In the genomic region with DNA sequence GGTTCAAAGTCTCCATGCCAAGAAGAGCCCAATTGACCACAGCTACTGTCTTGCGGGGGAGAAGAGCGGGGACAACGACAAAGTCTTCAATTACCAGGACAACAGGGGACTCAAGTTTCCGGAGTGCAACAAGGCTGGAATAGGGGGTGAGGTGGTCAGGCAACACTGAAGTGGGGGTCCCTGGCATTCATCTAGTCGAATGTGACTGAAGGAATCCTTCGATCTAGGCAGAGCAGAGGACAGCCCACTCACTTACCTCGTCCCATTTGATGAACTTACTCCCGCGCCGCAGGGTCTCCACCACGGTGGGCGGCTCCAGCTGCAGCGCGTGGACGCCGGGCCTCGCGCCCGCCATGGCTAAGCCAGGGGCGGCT, we compare ENCODE assay signal across 8 mouse cellular contexts. TPM values are rescaled to one million over a fixed set of nuclear protein-coding genes. Genes with fewer than 3 reads are reported as not detected.
A peak's percentile ranks its signal among the peaks of the same experiment; 100 is the strongest.
DNase-seq lines count a peak whose midpoint lies in the region; ATAC-seq and TF ChIP-seq lines count a peak whose summit lies in the region.

No protein-coding gene starts in this region.

- peak overlapping the region; percentile 79 for H3K9ac ChIP-seq in kidney, postnatal 0 days (ENCODE audit: low read depth, low read length)

- WGBS in kidney, postnatal 0 days: 0% methylated on average over 13 of the region's 20 CpGs
- 0% methylated on average over 20 of the region's 20 CpGs for WGBS in embryonic facial prominence, embryonic 10.5 days

- DNase-seq in kidney, postnatal 0 days (ENCODE audit: low spot score): peak; percentile 58
- DNase-seq in kidney, adult 18-20 months: no peak
- DNase-seq in embryonic facial prominence, embryonic 10.5 days (ENCODE audit: low spot score): no peak
- no peak for DNase-seq in adrenal gland, adult (ENCODE audit: inconsistent age in 2 of 2, low spot score in 1 of 2)
- no peak for DNase-seq in gastrocnemius, postnatal 4 days (ENCODE audit: low spot score in 2 of 2)
- no peak for DNase-seq in frontal cortex, postnatal 14 days (ENCODE audit: low spot score in 2 of 2)

- TF ChIP-seq POLR2A in myocyte (IDR thresholded peaks at IDR 0.05; ENCODE audit: insufficient read length, low read depth): no peak

- peak overlapping the region; percentile 65; the same call in 1 of the 2 replicates for H3K27ac ChIP-seq in kidney, postnatal 0 days
- peak overlapping the region; percentile 84 for H3K27ac ChIP-seq in embryonic facial prominence, embryonic 10.5 days (replicated peaks)

- H3K79me2 ChIP-seq in myocyte (ENCODE audit: control insufficient read depth, insufficient read depth): peaks cover 16% of the 10 kb centered on the region

- peak overlapping the region; percentile 58 for H3K4me3 ChIP-seq in kidney, postnatal 0 days (replicated peaks; ENCODE audit: low read depth, low read length)
- H3K4me3 ChIP-seq in embryonic facial prominence, embryonic 10.5 days: peak overlapping the region; percentile 69
- peak overlapping the region; percentile 61 for H3K4me3 ChIP-seq in myocyte

- no peaks in the 10 kb centered on the region for H3K9me3 ChIP-seq in kidney, postnatal 0 days (replicated peaks; ENCODE audit: low read length)
- H3K9me3 ChIP-seq in embryonic facial prominence, embryonic 10.5 days: no peaks in the 10 kb centered on the region

- H3K4me1 ChIP-seq in kidney, postnatal 0 days (replicated peaks; ENCODE audit: insufficient read depth, low read length): peaks cover 26% of the 10 kb centered on the region
- H3K4me1 ChIP-seq in embryonic facial prominence, embryonic 10.5 days: peaks cover 61% of the 10 kb centered on the region

- peak overlapping the region; percentile 67 for H3K4me2 ChIP-seq in kidney, postnatal 0 days (ENCODE audit: low read length)
- H3K4me2 ChIP-seq in myocyte (ENCODE audit: low read depth): peak overlapping the region; percentile 90

- ATAC-seq in kidney, postnatal 0 days (replicated peaks; ENCODE audit: low FRiP score, low read depth): no peak
- peak; percentile 4 for ATAC-seq in inflammation-experienced regulatory T-cells, adult 6 months

- peaks cover 22% of the 10 kb centered on the region for H3K36me3 ChIP-seq in kidney, postnatal 0 days (ENCODE audit: insufficient read depth, low read length)
- peaks cover 25% of the 10 kb centered on the region for H3K36me3 ChIP-seq in embryonic facial prominence, embryonic 10.5 days (replicated peaks)
- H3K36me3 ChIP-seq in myocyte (ENCODE audit: control insufficient read depth, insufficient read depth): no peaks in the 10 kb centered on the region

- TF ChIP-seq CTCF in kidney, postnatal 0 days (IDR thresholded peaks at IDR 0.05; ENCODE audit: low read depth): no peak

- peak overlapping the region; percentile 60 for H3ac ChIP-seq in myocyte (ENCODE audit: control insufficient read depth, insufficient read length)

- no peaks in the 10 kb centered on the region for H3K27me3 ChIP-seq in kidney, postnatal 0 days (ENCODE audit: insufficient read depth, low read length)
- H3K27me3 ChIP-seq in embryonic facial prominence, embryonic 10.5 days (replicated peaks; ENCODE audit: low read depth, poor library complexity, severe bottlenecking): peaks cover 12% of the 10 kb centered on the region
- no peaks in the 10 kb centered on the region for H3K27me3 ChIP-seq in myocyte (ENCODE audit: control insufficient read depth, insufficient read depth, insufficient read length)

TF ChIP-seq in myocyte, 11 proteins besides CTCF, POLR2A, EP300 and RAD21:
- TF ChIP-seq USF1 (IDR thresholded peaks at IDR 0.05; ENCODE audit: low read depth): no peak
- no peak for TF ChIP-seq SRF (IDR thresholded peaks at IDR 0.05; ENCODE audit: control insufficient read depth, insufficient read length, low read depth)
- TF ChIP-seq REST (IDR thresholded peaks at IDR 0.05; ENCODE audit: insufficient read depth, insufficient read length): no peak
- TF ChIP-seq MYOD1 (IDR thresholded peaks at IDR 0.05; ENCODE audit: control insufficient read depth in 1 of 3, insufficient read length in 2 of 3, low read depth in 2 of 3): no peak
- no peak for TF ChIP-seq TCF3 (IDR thresholded peaks at IDR 0.05; ENCODE audit: insufficient read length, low read depth)
- TF ChIP-seq TCF12 (IDR thresholded peaks at IDR 0.05; ENCODE audit: insufficient read depth, poor library complexity, severe bottlenecking): no peak
- no peak for TF ChIP-seq E2F4 (IDR thresholded peaks at IDR 0.05; ENCODE audit: insufficient read depth)
- no peak for TF ChIP-seq CEBPB (IDR thresholded peaks at IDR 0.05; ENCODE audit: insufficient read depth, poor library complexity, severe bottlenecking)
- no peak for TF ChIP-seq MAX (IDR thresholded peaks at IDR 0.05; ENCODE audit: low read depth)
- TF ChIP-seq MYOG (IDR thresholded peaks at IDR 0.05; ENCODE audit: control insufficient read depth in 1 of 3, insufficient read depth in 1 of 3, insufficient read length in 2 of 3, low read depth in 2 of 3): no peak
- TF ChIP-seq POLR2AphosphoS2 (IDR thresholded peaks at IDR 0.05; ENCODE audit: insufficient read length, low read depth): no peak

RNA-seq across cellular contexts. Expression of a gene that starts 5.5 kb away (rescaled TPM):
- 144 and 174 TPM in 2 replicates for polyA plus RNA-seq in kidney, postnatal 0 days (2015; fragmentation: Nextera tagmentation; extraction: Ambion mirVana)
- 217 and 235 TPM in 2 replicates for polyA plus RNA-seq in embryonic facial prominence, embryonic 10.5 days (2016; fragmentation: Nextera tagmentation; extraction: Ambion mirVana)
- 10 to 100 TPM; 18.2 to 35.2 (median 29.7) TPM for polyA plus RNA-seq in inflammation-experienced regulatory T-cells, adult 6 months (2017; shearing (Covaris generic))
- polyA plus RNA-seq in myocyte (2012; fragmentation: generic; extraction: Trizol): 1,032 TPM
- total RNA-seq in gastrocnemius, postnatal 4 days (2021): 100 to 1,000 TPM; 364 to 392 TPM

RNA-seq across cellular contexts. Expression of a gene that starts 7.0 kb away (rescaled TPM):
- polyA plus RNA-seq in kidney, postnatal 0 days (2015; fragmentation: Nextera tagmentation; extraction: Ambion mirVana): 24.6 and 28.5 TPM in 2 replicates
- polyA plus RNA-seq in embryonic facial prominence, embryonic 10.5 days (2016; fragmentation: Nextera tagmentation; extraction: Ambion mirVana): 32.8 and 37.0 TPM in 2 replicates
- 1 to 10 TPM; 2.8 to 4.3 (median 3.6) TPM for polyA plus RNA-seq in inflammation-experienced regulatory T-cells, adult 6 months (2017; shearing (Covaris generic))
- 34.3 TPM for polyA plus RNA-seq in myocyte (2012; fragmentation: generic; extraction: Trizol)
- total RNA-seq in gastrocnemius, postnatal 4 days (2021): 10 to 100 TPM; 22.2 to 23.9 TPM

RNA-seq across cellular contexts. Expression of a gene that starts 11.0 kb away (rescaled TPM):
- 128 and 129 TPM in 2 replicates for polyA plus RNA-seq in kidney, postnatal 0 days (2015; fragmentation: Nextera tagmentation; extraction: Ambion mirVana)
- 100.0 and 101 TPM in 2 replicates for polyA plus RNA-seq in embryonic facial prominence, embryonic 10.5 days (2016; fragmentation: Nextera tagmentation; extraction: Ambion mirVana)
- polyA plus RNA-seq in inflammation-experienced regulatory T-cells, adult 6 months (2017; shearing (Covaris generic)): 100 to 1,000 TPM in 1 of 3 experiments, 10 to 100 TPM in 2; 44.0 to 102 (median 47.1) TPM
- 96.8 TPM for polyA plus RNA-seq in myocyte (2012; fragmentation: generic; extraction: Trizol)
- total RNA-seq in gastrocnemius, postnatal 4 days (2021): 10 to 100 TPM; 25.3 to 28.6 TPM

RNA-seq across cellular contexts. Expression of a gene that starts 18.2 kb away (rescaled TPM):
- polyA plus RNA-seq in kidney, postnatal 0 days (2015; fragmentation: Nextera tagmentation; extraction: Ambion mirVana): 52.8 and 56.6 TPM in 2 replicates
- polyA plus RNA-seq in embryonic facial prominence, embryonic 10.5 days (2016; fragmentation: Nextera tagmentation; extraction: Ambion mirVana): 36.0 and 36.9 TPM in 2 replicates
- 1 to 10 TPM; 2.5 to 3.6 (median 3.5) TPM for polyA plus RNA-seq in inflammation-experienced regulatory T-cells, adult 6 months (2017; shearing (Covaris generic))
- polyA plus RNA-seq in myocyte (2012; fragmentation: generic; extraction: Trizol): 49.2 TPM
- total RNA-seq in gastrocnemius, postnatal 4 days (2021): 10 to 100 TPM; 68.0 to 73.0 TPM

RNA-seq across cellular contexts. Expression of a gene that starts 23.1 kb away (rescaled TPM):
- polyA plus RNA-seq in kidney, postnatal 0 days (2015; fragmentation: Nextera tagmentation; extraction: Ambion mirVana): 30.7 and 32.1 TPM in 2 replicates
- 18.1 and 18.2 TPM in 2 replicates for polyA plus RNA-seq in embryonic facial prominence, embryonic 10.5 days (2016; fragmentation: Nextera tagmentation; extraction: Ambion mirVana)
- polyA plus RNA-seq in inflammation-experienced regulatory T-cells, adult 6 months (2017; shearing (Covaris generic)): 10 to 100 TPM; 34.1 to 59.7 (median 59.0) TPM
- polyA plus RNA-seq in myocyte (2012; fragmentation: generic; extraction: Trizol): 28.5 TPM
- total RNA-seq in gastrocnemius, postnatal 4 days (2021): 10 to 100 TPM; 32.3 to 34.2 TPM
